Mouse (Mus musculus): ENCODE data around the gene Tnrc6c. TPM values are rescaled to one million over a fixed set of nuclear protein-coding genes. Genes with fewer than 3 reads are reported as not detected.

Gene Tnrc6c
- polyA plus RNA-seq, 1 experiment from 2014 or later: 35.4 TPM

DNA sequence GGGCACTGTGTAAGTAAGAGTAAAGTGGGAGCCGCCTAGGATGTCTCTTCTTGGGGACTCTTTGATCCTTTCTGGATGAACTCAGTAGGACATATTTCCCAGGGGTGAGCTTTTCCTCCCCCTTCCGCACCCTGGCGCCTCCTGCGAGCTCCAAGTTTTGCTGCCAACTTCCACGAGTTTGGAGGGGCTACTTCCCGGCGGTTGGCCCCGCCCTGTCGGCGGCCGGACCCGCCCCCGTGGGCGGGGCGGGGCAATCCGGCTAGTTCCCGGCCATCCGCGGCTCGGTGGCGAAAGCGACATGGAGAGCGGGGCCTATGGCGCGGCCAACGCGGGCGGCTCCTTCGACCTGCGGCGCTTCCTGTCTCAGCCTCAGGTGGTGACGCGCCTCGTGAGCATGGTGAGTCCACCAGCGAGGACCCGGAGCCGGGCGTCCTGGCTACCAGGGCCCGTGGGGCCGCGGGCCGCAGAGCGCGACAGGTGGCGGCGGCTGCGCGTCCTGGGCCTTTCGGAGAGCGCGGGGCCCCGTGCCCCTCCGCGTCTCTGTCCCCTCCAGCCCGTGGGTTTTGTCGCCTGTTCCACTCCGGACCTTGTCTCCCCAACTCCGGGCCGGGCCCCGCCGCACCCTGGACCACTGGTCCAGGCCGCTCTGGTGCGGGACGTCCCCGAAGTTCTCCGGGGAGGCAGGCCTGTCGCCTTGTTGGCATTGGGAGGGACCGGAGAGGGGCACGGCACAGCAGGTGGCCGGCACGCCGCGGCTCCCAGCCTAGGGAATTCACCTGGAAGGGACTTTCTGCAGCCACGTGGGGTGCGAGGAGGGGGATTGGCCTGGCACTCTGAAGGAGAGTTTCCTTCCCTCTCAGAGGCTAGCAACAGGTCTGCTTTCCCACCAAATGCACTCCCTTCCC lies 155.6 kb downstream of the Tnrc6c start, which contains the start of the genes Gm20708 and Syngr2:
Gene Gm20708 (plus strand): TSS at position 262 of the 905 bp plus-strand sequence.
Gene Syngr2 (plus strand): TSS at position 262 of the 905 bp plus-strand sequence.
- Histone ChIP-seq H3K4me3 (peak within 1 kb of the TSS; percentile 54), H3K27me3 (replicated peaks) (peaks cover 21% of the 10 kb centered on the region), H3K27ac (no peak within 1 kb of the TSS), H3K9ac (peak within 1 kb of the TSS; percentile 50), H3K4me1 (peaks cover 20% of the 10 kb centered on the region), H3K4me2 (peak within 1 kb of the TSS; percentile 96), H3K9me3 (no peaks in the 10 kb centered on the region), H3K36me3 (replicated peaks) (no peaks in the 10 kb centered on the region)
- ATAC-seq (replicated peaks): peak; percentile 46; the same call in 1 of the 2 replicates
- WGBS: under 1% methylated on average over 60 of the region's 75 CpGs

DNA sequence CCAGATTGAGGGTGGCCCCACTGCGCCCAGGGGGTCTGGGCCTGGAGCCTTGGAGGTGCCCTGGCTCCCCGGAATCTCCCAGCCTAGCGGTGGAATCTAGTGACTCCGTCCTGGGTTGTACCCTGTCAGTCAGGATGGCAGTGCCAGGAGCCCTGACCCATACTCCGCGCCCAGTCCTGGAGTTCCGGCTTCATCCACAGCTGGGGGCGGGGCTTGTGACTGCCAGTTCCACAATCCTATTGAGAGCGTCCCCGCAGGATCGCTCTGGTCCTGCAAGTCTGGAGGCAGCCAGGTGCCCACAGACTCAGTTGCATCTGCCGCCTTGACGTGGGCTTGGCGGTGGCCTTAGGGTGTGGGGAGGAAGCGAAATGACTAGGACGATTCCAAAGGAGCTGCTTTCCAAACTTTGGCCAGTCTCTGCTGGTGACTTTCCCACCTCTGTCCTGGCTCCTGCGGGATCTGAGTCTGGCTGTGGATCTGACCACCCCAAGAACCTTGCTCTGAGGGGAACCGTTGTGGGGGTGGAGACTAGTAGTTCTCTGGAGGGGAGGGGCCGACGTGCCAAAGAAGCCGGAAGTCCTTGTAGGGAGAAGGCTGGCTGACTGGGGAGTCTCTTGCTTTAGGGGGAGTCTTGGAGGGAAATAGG lies 156.4 kb downstream of the Tnrc6c start:
- H3K4me1 ChIP-seq: peaks cover 20% of the 10 kb centered on the region
- peak overlapping the region; percentile 54 for H3K4me3 ChIP-seq
- no peaks in the 10 kb centered on the region for H3K9me3 ChIP-seq
- H3K36me3 ChIP-seq (replicated peaks): no peaks in the 10 kb centered on the region
- WGBS: 2% methylated on average over 21 of the region's 21 CpGs
- peak; percentile 78; the same call in 1 of the 2 replicates for ATAC-seq (replicated peaks)
- peaks cover 21% of the 10 kb centered on the region for H3K27me3 ChIP-seq (replicated peaks)
- H3K4me2 ChIP-seq: peak overlapping the region; percentile 96
- H3K9ac ChIP-seq: peak overlapping the region; percentile 50; the same call in 1 of the 2 replicates
- no peak overlapping the region for H3K27ac ChIP-seq

Other genes starting within 250 kb of the Tnrc6c start
- gene Gm11733, start 169.9 kb upstream of the Tnrc6c start, polyA plus RNA-seq (2015; fragmentation: Nextera tagmentation; extraction: Ambion mirVana): not detected in 2 replicates
- gene Tmc8, start 127.8 kb downstream of the Tnrc6c start, polyA plus RNA-seq (2015; fragmentation: Nextera tagmentation; extraction: Ambion mirVana): 1.00 and 1.5 TPM in 2 replicates
- 4.2 and 5.7 TPM in 2 replicates for gene Tmc6, start 127.9 kb downstream of the Tnrc6c start, polyA plus RNA-seq (2015; fragmentation: Nextera tagmentation; extraction: Ambion mirVana)
- gene 6030468B19Rik, start 143.4 kb downstream of the Tnrc6c start, polyA plus RNA-seq (2015; fragmentation: Nextera tagmentation; extraction: Ambion mirVana): not detected in 2 replicates
- 0.98 and 1.4 TPM in 2 replicates for gene Gm20708, start 155.4 kb downstream of the Tnrc6c start, polyA plus RNA-seq (2015; fragmentation: Nextera tagmentation; extraction: Ambion mirVana)
- 15.8 and 18.4 TPM in 2 replicates for gene Syngr2, start 155.4 kb downstream of the Tnrc6c start, polyA plus RNA-seq (2015; fragmentation: Nextera tagmentation; extraction: Ambion mirVana)
- 4.9 and 5.4 TPM in 2 replicates for gene Afmid, start 171.6 kb downstream of the Tnrc6c start, polyA plus RNA-seq (2015; fragmentation: Nextera tagmentation; extraction: Ambion mirVana)
- gene Tk1, start 171.8 kb downstream of the Tnrc6c start, polyA plus RNA-seq (2015; fragmentation: Nextera tagmentation; extraction: Ambion mirVana): 15.3 and 19.7 TPM in 2 replicates
- gene Birc5, start 195.0 kb downstream of the Tnrc6c start, polyA plus RNA-seq (2015; fragmentation: Nextera tagmentation; extraction: Ambion mirVana): 29.4 and 32.8 TPM in 2 replicates
- not detected in 2 replicates for gene Tmem235, start 206.5 kb downstream of the Tnrc6c start, polyA plus RNA-seq (2015; fragmentation: Nextera tagmentation; extraction: Ambion mirVana)
- gene Tha1, start 219.2 kb downstream of the Tnrc6c start, polyA plus RNA-seq (2015; fragmentation: Nextera tagmentation; extraction: Ambion mirVana): 5.3 and 5.6 TPM in 2 replicates

All from midbrain, embryonic 15.5 days (tissue).